Mouse (Mus musculus) small intestine, adult 2 months (tissue): ENCODE measurements around the gene Serpinb11. TPM values are rescaled to one million over a fixed set of nuclear protein-coding genes. Genes with fewer than 3 reads are reported as not detected.

ENCODE experiments used
- H3K27ac ChIP-seq: fragments of 200-500 bp; 2 replicates; pipeline ENCODE4 v1.5.1; 2012; ENCODE audit warnings: low read depth, low read length, control low read depth, inconsistent platforms; ENCODE audit not compliant: insufficient read depth
- H3K27me3 ChIP-seq: fragments of 200-500 bp; 2 replicates; pipeline ENCODE4 v1.6.1; 2012; ENCODE audit warnings: mild to moderate bottlenecking, moderate library complexity, low read length, inconsistent platforms; ENCODE audit not compliant: control insufficient read depth, insufficient read depth
- H3K36me3 ChIP-seq: fragments of 200-500 bp; 2 replicates; pipeline ENCODE4 v1.6.1; 2012; ENCODE audit warnings: mild to moderate bottlenecking, low read length, control low read depth, inconsistent platforms; ENCODE audit not compliant: control insufficient read depth, insufficient read depth
- H3K4me1 ChIP-seq: fragments of 200-500 bp; 2 replicates; pipeline ENCODE4 v1.6.1; 2012; ENCODE audit warnings: low read length, inconsistent platforms, mixed read lengths; ENCODE audit not compliant: control insufficient read depth, insufficient read depth, insufficient read length
- H3K4me3 ChIP-seq: fragments of 200-500 bp; 2 replicates; pipeline ENCODE4 v1.5.1; 2012; ENCODE audit warnings: low read depth, mild to moderate bottlenecking, control low read depth, inconsistent platforms, low read length, moderate library complexity
- CTCF ChIP-seq: fragments of 200-500 bp; IDR thresholded peaks from 2 replicates; pipeline ENCODE4 v1.5.1; 2012; ENCODE audit warnings: low read depth, mild to moderate bottlenecking, control low read depth, inconsistent platforms, low read length, moderate library complexity, mixed read lengths; ENCODE audit not compliant: insufficient replicate concordance, insufficient read length; ENCODE audit errors: extremely low read depth
- POLR2A ChIP-seq: fragments of 200-500 bp; IDR thresholded peaks from 2 replicates; pipeline ENCODE4 v1.6.1; 2012; ENCODE audit warnings: low read depth, mild to moderate bottlenecking, control low read depth, inconsistent platforms, low read length, moderate library complexity
- WGBS: fragments of 180-500 bp; shearing (Covaris S2); methylation state at CpG from one replicate; pipeline ENCODE4 v1.1.7; 2018; 5-methylcytosine and 5-hydroxymethylcytosine counted together
- polyA plus RNA-seq: library from polyadenylated mRNA; depleted of rRNA; stranded (reverse); fragments of >200 nt; gene quantifications from 2 replicates; pipeline ENCODE4 v1.2.3, GENCODE M21; 2012

Gene Serpinb11
- polyA plus RNA-seq, 1 experiment = not detected

DNA sequence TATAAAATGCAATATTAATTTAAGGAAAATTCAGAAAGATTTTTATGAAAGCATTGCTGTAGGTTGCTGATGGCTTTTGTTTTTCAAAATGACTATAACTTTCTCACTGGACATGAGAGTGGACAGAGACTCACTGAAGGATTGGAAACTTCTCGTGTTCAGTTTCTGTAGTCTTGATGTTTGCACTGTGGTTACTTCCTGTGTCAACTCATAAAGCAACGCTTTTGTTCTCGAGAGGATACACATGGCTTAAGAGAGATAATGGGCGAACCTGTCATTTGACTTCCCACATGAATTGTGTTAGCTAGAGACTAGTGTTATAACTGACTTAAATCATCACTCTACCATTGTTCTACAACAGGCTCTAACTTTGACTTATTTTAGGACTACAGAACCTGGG lies 16.0 kb downstream of the Serpinb11 start:
- Histone ChIP-seq H3K4me1 (no peaks in the 10 kb centered on the region), H3K36me3 (no peaks in the 10 kb centered on the region), H3K4me3 (no peak overlapping the region), H3K27me3 (no peaks in the 10 kb centered on the region), H3K27ac (no peak overlapping the region)
- WGBS = 38% methylated on average over 4 of the region's 4 CpGs
- TF ChIP-seq CTCF (no peak), POLR2A (no peak)

DNA sequence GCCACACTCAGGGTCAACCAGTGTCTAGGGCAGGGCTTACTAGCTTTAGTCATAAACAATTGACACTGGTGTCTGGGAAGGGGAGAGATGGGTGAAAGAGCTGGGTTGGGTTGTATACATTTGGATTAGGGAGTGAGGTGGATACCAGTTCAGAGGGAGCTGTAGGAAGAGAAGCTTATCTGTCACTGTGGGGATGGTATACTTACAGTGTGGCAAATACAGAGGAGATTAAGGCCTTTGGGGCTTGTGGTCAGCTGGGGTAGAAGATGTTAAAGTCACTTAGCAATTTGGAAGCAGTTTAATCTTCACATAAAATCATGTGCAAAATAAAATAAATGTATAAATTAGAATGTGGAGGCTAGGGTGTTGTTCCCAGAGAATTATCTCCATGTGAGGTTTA lies 17.4 kb downstream of the Serpinb11 start:
- Histone ChIP-seq H3K4me3 (no peak overlapping the region), H3K27ac (no peak overlapping the region), H3K4me1 (no peaks in the 10 kb centered on the region), H3K27me3 (no peaks in the 10 kb centered on the region), H3K36me3 (no peaks in the 10 kb centered on the region)
- no peak for TF ChIP-seq POLR2A
- no peak for TF ChIP-seq CTCF

GRCm38 (mm10) chr1:107381491-107381890 lies 20.5 kb downstream of the Serpinb11 start:
- H3K4me1 ChIP-seq = no peaks in the 10 kb centered on the region
- no peak overlapping the region for H3K27ac ChIP-seq
- H3K36me3 ChIP-seq = no peaks in the 10 kb centered on the region
- H3K27me3 ChIP-seq = no peaks in the 10 kb centered on the region
- TF ChIP-seq POLR2A (no peak), CTCF (no peak)
- H3K4me3 ChIP-seq = no peak overlapping the region

DNA sequence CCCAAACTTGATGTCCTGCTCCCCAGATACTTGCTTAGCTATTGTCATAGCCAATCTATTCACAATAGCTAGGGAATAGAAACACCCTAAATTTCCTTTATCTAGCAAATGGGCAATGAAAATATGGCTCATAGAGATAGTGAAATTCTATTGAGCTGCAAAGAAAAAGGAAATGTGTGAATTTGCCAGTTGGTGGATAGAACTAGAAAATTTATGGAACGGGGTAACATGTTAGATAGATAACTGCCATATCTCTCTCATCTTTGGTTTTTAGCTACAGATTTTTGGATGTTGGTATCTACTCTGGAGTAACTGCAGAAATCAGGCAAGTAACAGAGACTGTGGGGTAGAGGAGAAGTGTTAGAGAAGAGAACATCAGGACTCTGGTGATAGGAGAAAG lies 21.4 kb downstream of the Serpinb11 start:
- H3K36me3 ChIP-seq = no peaks in the 10 kb centered on the region
- TF ChIP-seq POLR2A (no peak), CTCF (no peak)
- no peaks in the 10 kb centered on the region for H3K27me3 ChIP-seq
- no peaks in the 10 kb centered on the region for H3K4me1 ChIP-seq
- H3K4me3 ChIP-seq = no peak overlapping the region
- WGBS = 91% methylated on average over 1 of the region's 1 CpGs
- H3K27ac ChIP-seq = no peak overlapping the region

GRCm38 (mm10) chr1:107384532-107384931 lies 23.5 kb downstream of the Serpinb11 start:
- Histone ChIP-seq H3K27ac (no peak overlapping the region), H3K4me3 (no peak overlapping the region), H3K27me3 (no peaks in the 10 kb centered on the region), H3K36me3 (no peaks in the 10 kb centered on the region), H3K4me1 (no peaks in the 10 kb centered on the region)
- 77% methylated on average over 9 of the region's 9 CpGs for WGBS
- no peak for TF ChIP-seq CTCF
- no peak for TF ChIP-seq POLR2A

DNA sequence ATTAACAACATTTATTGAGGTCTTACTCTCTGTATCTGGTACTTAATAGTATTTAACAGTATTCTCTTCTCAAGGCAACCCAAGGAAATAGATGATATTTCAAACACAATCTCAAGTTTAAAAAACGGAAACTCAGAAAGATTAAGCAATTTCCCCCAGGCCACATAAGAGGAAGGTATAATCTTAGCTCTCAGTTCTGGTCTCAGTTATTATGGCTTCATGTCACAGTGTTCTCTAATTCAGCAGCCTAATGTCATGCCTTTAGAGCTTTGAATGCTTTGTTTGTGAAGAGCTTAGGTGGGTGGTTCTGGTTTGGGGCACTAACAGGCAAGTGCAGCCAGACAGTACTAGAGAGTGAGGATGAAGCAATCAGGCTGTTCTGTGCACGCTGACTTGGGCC lies 28.8 kb downstream of the Serpinb11 start:
- WGBS = 68% methylated on average over 2 of the region's 2 CpGs
- H3K4me1 ChIP-seq = no peaks in the 10 kb centered on the region
- H3K36me3 ChIP-seq = no peaks in the 10 kb centered on the region
- H3K27me3 ChIP-seq = no peaks in the 10 kb centered on the region
- TF ChIP-seq POLR2A = no peak
- TF ChIP-seq CTCF = no peak
- H3K4me3 ChIP-seq = no peak overlapping the region
- no peak overlapping the region for H3K27ac ChIP-seq

DNA sequence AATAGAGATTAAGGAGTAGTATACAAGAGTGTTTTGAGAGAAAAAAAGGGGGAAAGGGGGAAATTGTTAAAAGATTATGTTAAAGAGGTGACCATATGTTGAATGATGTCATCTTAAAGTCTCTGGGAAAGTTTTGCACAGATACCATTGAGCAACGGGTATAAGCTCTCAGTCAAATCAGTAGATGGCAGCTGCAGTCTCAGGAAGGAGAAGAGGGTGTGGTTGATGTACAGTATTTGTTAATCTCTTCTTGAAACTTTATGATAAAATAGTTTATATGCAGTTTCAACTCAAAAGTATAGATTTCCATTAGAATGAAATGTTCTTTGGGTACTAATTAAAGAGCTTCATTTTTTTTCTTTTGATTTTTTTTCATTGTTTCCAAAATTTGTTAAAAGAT lies 36.5 kb downstream of the Serpinb11 start:
- Histone ChIP-seq H3K4me3 (no peak overlapping the region), H3K27me3 (no peaks in the 10 kb centered on the region), H3K4me1 (no peaks in the 10 kb centered on the region), H3K36me3 (no peaks in the 10 kb centered on the region), H3K27ac (no peak overlapping the region)
- WGBS = 43% methylated on average over 1 of the region's 1 CpGs
- TF ChIP-seq CTCF (no peak), POLR2A (no peak)

DNA sequence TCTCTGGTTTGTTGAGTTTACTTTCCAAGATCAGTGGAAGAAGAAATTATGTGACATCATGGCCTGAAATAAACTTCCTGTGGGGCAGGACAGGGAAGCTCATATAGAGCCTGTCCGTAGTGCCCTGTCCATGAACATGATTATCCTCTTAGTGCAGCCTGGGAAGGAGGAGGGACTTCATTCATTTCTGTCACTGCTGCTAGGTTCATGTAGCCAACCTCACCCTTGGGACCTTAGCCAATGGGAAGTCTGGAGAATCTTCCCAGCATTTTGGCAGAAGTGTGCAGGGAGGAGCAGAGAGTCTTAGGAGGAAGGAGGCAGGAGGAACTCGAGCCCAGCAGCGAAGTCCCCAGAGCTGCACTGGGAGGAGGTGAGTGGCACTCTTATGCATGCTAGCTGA lies 38.4 kb downstream of the Serpinb11 start, which contains the start of gene Serpinb7:
Gene Serpinb7, plus strand, starts transcription at position 301 of the 400 bp plus-strand sequence.
- Histone ChIP-seq H3K4me1 (no peaks in the 10 kb centered on the region), H3K4me3 (no peak within 1 kb of the TSS), H3K36me3 (no peaks in the 10 kb centered on the region), H3K27ac (no peak within 1 kb of the TSS), H3K27me3 (no peaks in the 10 kb centered on the region)
- TF ChIP-seq CTCF = no peak
- no peak for TF ChIP-seq POLR2A
- 78% methylated on average over 3 of the region's 3 CpGs for WGBS
